Comparison of ENCODE assay signal across 27 mouse cellular contexts in the genomic region with DNA sequence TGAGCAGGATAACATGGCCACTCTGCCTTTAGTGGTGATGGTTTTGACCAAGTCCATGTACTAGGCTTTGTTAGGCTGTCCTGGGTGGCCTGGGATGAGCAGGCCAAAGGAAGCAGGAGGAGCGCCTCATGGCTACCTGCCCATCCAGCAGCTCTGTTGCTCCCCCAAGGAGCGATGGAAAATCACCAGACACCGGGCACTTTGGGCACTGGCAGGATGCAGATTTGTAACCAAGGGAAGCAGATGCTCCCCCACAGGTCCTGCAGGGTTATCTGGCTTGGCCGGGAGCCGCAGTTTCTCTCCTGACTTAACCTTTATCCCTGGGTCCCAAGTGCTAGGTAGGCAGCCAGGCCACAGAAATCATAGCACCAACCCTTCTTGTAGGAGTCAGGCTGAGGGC. TPM values are rescaled to one million over a fixed set of nuclear protein-coding genes. Genes with fewer than 3 reads are reported as not detected.
A peak's percentile ranks its signal among the peaks of the same experiment; 100 is the strongest.
DNase-seq lines count a peak whose midpoint lies in the region; ATAC-seq lines count a peak whose summit lies in the region.
"Had no signal": no experiment of that assay in that cellular context is flagged by ENCODE, and none has a peak within 500 bp of the region (broad histone marks: within the 10 kb centered on the region; RNA-seq: fewer than 3 reads in every experiment).

No protein-coding gene starts in this region.

- 95% methylated on average over 5 of the region's 5 CpGs for WGBS in hindbrain, embryonic 14.5 days

- H3K27me3 ChIP-seq in hindbrain, embryonic 14.5 days (ENCODE audit: control insufficient read depth, insufficient read depth, low read length), result no peaks in the 10 kb centered on the region
- H3K27me3 ChIP-seq: hindbrain, embryonic 12.5 days; midbrain, embryonic 12.5 days had no signal

- DNase-seq in left cerebral cortex, postnatal 4 days, result peak; percentile 14
- no peak for DNase-seq in left cerebral cortex, postnatal 10 days (ENCODE audit: extremely low spot score in 1 of 2, low spot score in 2 of 2)
- peak; percentile 55 for DNase-seq in cerebellum, adult 8-10 months
- DNase-seq in cerebellum, postnatal 36 days, result peak; percentile 53 to 66
- no peak for DNase-seq in B cell, adult 2 months
- no peak for DNase-seq in urinary bladder, adult 2 months (ENCODE audit: low spot score)
- no peak for DNase-seq in hindbrain, embryonic 14.5 days (ENCODE audit: low spot score)
- DNase-seq: adrenal gland, postnatal 14 days; gastrocnemius, adult 2 months; kidney, adult 8-10 months; kidney, postnatal 10 days; liver, embryonic 13.5 days; lung, adult 2 months; lung, postnatal 14 days; thymus, adult 2 months; thymus, postnatal 4 days had no signal

- no peak overlapping the region for H3K4me3 ChIP-seq in hindbrain, embryonic 14.5 days (replicated peaks; ENCODE audit: low read length)
- H3K4me3 ChIP-seq: gastrocnemius, adult 2 months; hindbrain, embryonic 12.5 days; liver, embryonic 13.5 days; midbrain, embryonic 12.5 days had no signal

- ATAC-seq in hindbrain, embryonic 14.5 days (ENCODE audit: low FRiP score), result no peak
- ATAC-seq: forebrain, embryonic 14.5 days; inflammation-experienced regulatory T-cells, adult 6 months had no signal

- no peaks in the 10 kb centered on the region for H3K36me3 ChIP-seq in hindbrain, embryonic 14.5 days (replicated peaks; ENCODE audit: control insufficient read depth, insufficient read depth)
- H3K36me3 ChIP-seq: hindbrain, embryonic 12.5 days; liver, embryonic 13.5 days; midbrain, embryonic 12.5 days had no signal

- peaks cover 8% of the 10 kb centered on the region; the same call in 1 of the 2 replicates for H3K4me1 ChIP-seq in hindbrain, embryonic 14.5 days (replicated peaks; ENCODE audit: control insufficient read depth, insufficient read depth, low read length)
- H3K4me1 ChIP-seq: hindbrain, embryonic 12.5 days; liver, embryonic 13.5 days had no signal

- no peak overlapping the region for H3K9ac ChIP-seq in hindbrain, embryonic 14.5 days
- H3K9ac ChIP-seq: hindbrain, embryonic 12.5 days; liver, embryonic 13.5 days; midbrain, embryonic 12.5 days had no signal

- H3K4me2 ChIP-seq in hindbrain, embryonic 14.5 days (replicated peaks), result no peak overlapping the region
- H3K4me2 ChIP-seq: hindbrain, embryonic 12.5 days; liver, embryonic 13.5 days; midbrain, embryonic 12.5 days had no signal

- no peak overlapping the region for H3K27ac ChIP-seq in hindbrain, embryonic 14.5 days
- H3K27ac ChIP-seq: gastrocnemius, adult 2 months; hindbrain, embryonic 12.5 days; liver, embryonic 13.5 days; midbrain, embryonic 12.5 days had no signal

- intact Hi-C loops in left cerebral cortex, postnatal 4 days (cut with DNase I), result no loop called here
- intact Hi-C loops in left cerebral cortex, postnatal 10 days (cut with DNase I), result no loop called here

- no peaks in the 10 kb centered on the region for H3K9me3 ChIP-seq in hindbrain, embryonic 14.5 days (ENCODE audit: control insufficient read depth, low read length)
- H3K9me3 ChIP-seq: hindbrain, embryonic 12.5 days; liver, embryonic 13.5 days; midbrain, embryonic 12.5 days had no signal

RNA-seq across cellular contexts. Expression of a gene that starts 10.9 kb away (rescaled TPM):
- 1 to 10 TPM; 3.7 to 4.6 TPM for total RNA-seq in left cerebral cortex, postnatal 4 days (2021)
- 1 to 10 TPM; 7.7 to 8.0 TPM for total RNA-seq in left cerebral cortex, postnatal 10 days (2021)
- polyA plus RNA-seq in urinary bladder, adult 2 months (2012; rRNA removed), result 1.4 and 1.6 TPM in 2 replicates
- polyA plus RNA-seq in hindbrain, embryonic 14.5 days (2014; fragmentation: Nextera tagmentation; extraction: Ambion mirVana), result 0.50 and 0.63 TPM in 2 replicates
- total RNA-seq: CH12.LX; gastrocnemius, adult 2 months; megakaryocyte, adult 5-6 weeks; monocyte, adult 5-6 weeks; neutrophil, adult 5-6 weeks had no signal
- polyA plus RNA-seq: inflammation-experienced regulatory T-cells, adult 6 months had no signal

RNA-seq across cellular contexts. Expression of a gene that starts 58.3 kb away (rescaled TPM):
- 10 to 100 TPM; 70.2 to 77.8 TPM for total RNA-seq in left cerebral cortex, postnatal 4 days (2021)
- 10 to 100 TPM; 28.9 to 31.9 TPM for total RNA-seq in left cerebral cortex, postnatal 10 days (2021)
- polyA plus RNA-seq in urinary bladder, adult 2 months (2012; rRNA removed), result 61.2 and 66.1 TPM in 2 replicates
- polyA plus RNA-seq in hindbrain, embryonic 14.5 days (2014; fragmentation: Nextera tagmentation; extraction: Ambion mirVana), result 73.3 and 82.9 TPM in 2 replicates

RNA-seq across cellular contexts. Expression of a gene that starts 58.9 kb away (rescaled TPM):
- total RNA-seq in left cerebral cortex, postnatal 4 days (2021), result not detected
- under 1 TPM in 1 of 2 experiments, not detected in 1; 0.15 TPM for total RNA-seq in left cerebral cortex, postnatal 10 days (2021)
- polyA plus RNA-seq in urinary bladder, adult 2 months (2012; rRNA removed), result 0.32 and 0.39 TPM in 2 replicates
- not detected in 2 replicates for polyA plus RNA-seq in hindbrain, embryonic 14.5 days (2014; fragmentation: Nextera tagmentation; extraction: Ambion mirVana)
- total RNA-seq: left cerebral cortex, postnatal 25 days had no signal
- polyA plus RNA-seq: brain, embryonic 14.5 days; forebrain, embryonic 14.5 days; frontal cortex, adult 2 months; inflammation-experienced regulatory T-cells, adult 6 months had no signal

Comparison
In these comparisons a context has a peak if more than half of its experiments do, and no peak if none do; other contexts are left out.
1. DNase-seq: peak in left cerebral cortex, postnatal 4 days (single experiment), cerebellum, adult 8-10 months (single experiment) and cerebellum, postnatal 36 days (2 of 2); none in left cerebral cortex, postnatal 10 days (0 of 2), B cell, adult 2 months (0 of 2), urinary bladder, adult 2 months (single experiment) and hindbrain, embryonic 14.5 days (single experiment).